Mouse (Mus musculus) heart, embryonic 12.5 days (tissue): ENCODE data around the gene Polr2i. TPM values are rescaled to one million over a fixed set of nuclear protein-coding genes. Genes with fewer than 3 reads are reported as not detected.
A peak's percentile ranks its signal among the peaks of the same experiment; 100 is the strongest.
"Not testable (repeated sequence)": the region's sequence is repeated elsewhere in the genome, so short reads cannot be mapped to it uniquely, and the experiment has no call there.

Experiments used
- ATAC-seq: fragments of 200-750 bp; cut with Nextera tagmentation; 2 replicates; pipeline ENCODE4 v1.8.0; 2017; ENCODE audit warnings: moderate TSS enrichment, moderate library complexity; ENCODE audit not compliant: insufficient number of reproducible peaks, low FRiP score
- H3K27ac ChIP-seq: fragments of 300-500 bp; sonication (generic); 2 replicates; pipeline ENCODE4 v1.5.1; 2016; ENCODE audit warnings: mild to moderate bottlenecking, moderate library complexity; ENCODE audit not compliant: poor library complexity, severe bottlenecking
- H3K27me3 ChIP-seq: fragments of 300-500 bp; sonication (generic); replicated peaks from 2 replicates; pipeline ENCODE4 v1.6.1; 2016; ENCODE audit warnings: mild to moderate bottlenecking, moderate library complexity
- H3K36me3 ChIP-seq: fragments of 300-500 bp; sonication (generic); 2 replicates; pipeline ENCODE4 v1.6.1; 2016; ENCODE audit warnings: mild to moderate bottlenecking, moderate library complexity
- H3K4me1 ChIP-seq: fragments of 300-500 bp; sonication (generic); replicated peaks from 2 replicates; pipeline ENCODE4 v1.6.1; 2016; ENCODE audit warnings: mild to moderate bottlenecking
- H3K4me2 ChIP-seq: fragments of 300-500 bp; sonication (generic); 2 replicates; pipeline ENCODE4 v1.6.1; 2016; ENCODE audit warnings: mild to moderate bottlenecking, moderate library complexity
- H3K4me3 ChIP-seq: fragments of 300-500 bp; sonication (generic); 2 replicates; pipeline ENCODE4 v1.5.1; 2016; ENCODE audit warnings: mild to moderate bottlenecking
- H3K9ac ChIP-seq: fragments of 300-500 bp; sonication (generic); 2 replicates; pipeline ENCODE4 v1.6.1; 2016; ENCODE audit warnings: mild to moderate bottlenecking, moderate library complexity
- H3K9me3 ChIP-seq: fragments of 300-500 bp; sonication (generic); replicated peaks from 2 replicates; pipeline ENCODE4 v1.6.1; 2016; ENCODE audit warnings: mild to moderate bottlenecking, moderate library complexity
- WGBS: fragments of 180-500 bp; shearing (Covaris S2); methylation state at CpG from one replicate; pipeline ENCODE4 v1.1.7; 2016; 5-methylcytosine and 5-hydroxymethylcytosine counted together
- polyA plus RNA-seq: library from polyadenylated mRNA; unstranded; fragments of >200 nt; fragmentation: Nextera tagmentation; extraction: Ambion mirVana; gene quantifications from 2 replicates; pipeline ENCODE4 v1.2.1, GENCODE M21; 2016

Polr2i gene
- polyA plus RNA-seq, 1 experiment from 2014 or later, result 105 TPM

DNA sequence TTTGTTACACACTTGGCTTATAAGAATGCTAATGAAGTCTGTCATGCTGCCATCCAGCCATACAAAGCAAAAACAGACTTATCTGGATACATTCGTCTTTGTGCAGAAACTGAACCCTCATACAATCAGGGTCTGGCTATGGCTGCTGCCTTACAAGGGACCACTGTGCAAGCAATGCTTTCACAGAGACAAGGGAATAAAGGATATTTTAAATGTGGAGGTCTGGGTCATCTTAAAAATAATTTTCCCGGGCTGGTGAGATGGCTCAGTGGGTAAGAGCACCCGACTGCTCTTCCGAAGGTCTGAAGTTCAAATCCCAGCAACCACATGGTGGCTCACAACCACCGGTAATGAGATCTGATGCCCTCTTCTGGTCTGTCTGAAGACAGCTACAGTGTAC is 25.4 kb upstream of the Polr2i start:
- 47% methylated on average over 5 of the region's 5 CpGs for WGBS
- H3K27ac ChIP-seq, H3K36me3 ChIP-seq, H3K4me2 ChIP-seq, H3K9ac ChIP-seq, H3K27me3 ChIP-seq, H3K4me3 ChIP-seq, H3K9me3 ChIP-seq, ATAC-seq: not testable (repeated sequence)
- peaks cover 11% of the 10 kb centered on the region for H3K4me1 ChIP-seq

DNA sequence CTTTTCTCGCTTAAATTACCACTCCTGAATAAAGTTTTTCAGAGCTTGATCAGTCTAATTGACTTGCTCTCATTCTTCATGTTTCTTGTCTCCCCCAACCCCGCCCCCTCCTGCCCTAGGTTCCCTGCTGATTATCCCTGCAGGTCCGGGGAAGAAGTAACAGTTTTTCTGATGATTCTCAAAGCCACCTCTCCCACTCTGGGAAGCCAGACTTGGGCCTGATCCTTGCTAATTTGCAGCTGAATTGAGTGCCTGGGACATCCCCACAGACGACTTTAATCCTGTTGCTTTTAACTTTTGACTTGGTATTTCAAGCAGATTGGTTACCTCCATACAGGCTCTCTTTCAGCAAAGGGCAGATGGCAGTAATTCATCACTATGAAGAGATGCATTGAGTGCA is 20.7 kb upstream of the Polr2i start:
- WGBS, result 35% methylated on average over 4 of the region's 4 CpGs
- Histone ChIP-seq H3K9ac (no peak overlapping the region), H3K27me3 (no peaks in the 10 kb centered on the region), H3K4me3 (no peak overlapping the region), H3K36me3 (no peaks in the 10 kb centered on the region), H3K27ac (no peak overlapping the region), H3K4me1 (no peaks in the 10 kb centered on the region), H3K4me2 (no peak overlapping the region), H3K9me3 (no peaks in the 10 kb centered on the region)
- ATAC-seq, result no peak

DNA sequence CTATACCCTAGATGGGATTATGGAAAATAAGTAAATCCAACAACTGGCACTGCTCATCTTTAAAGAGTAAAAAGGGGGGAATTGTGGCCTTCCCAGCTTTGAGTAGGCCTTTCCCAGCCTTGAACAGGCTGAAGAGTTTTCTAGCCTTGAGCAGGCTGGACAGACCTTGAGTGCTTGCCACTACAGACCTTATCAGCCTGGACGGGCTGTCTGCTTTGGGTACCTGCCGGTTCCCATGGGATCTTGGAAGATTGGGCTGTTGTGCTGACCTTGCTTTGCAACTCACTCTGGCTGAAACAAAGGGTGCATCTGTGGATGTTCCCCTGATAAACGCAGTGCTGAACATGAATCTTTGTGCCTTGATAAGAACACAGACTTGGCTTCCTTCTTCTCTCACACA is 17.9 kb upstream of the Polr2i start:
- Histone ChIP-seq H3K9ac (no peak overlapping the region), H3K27me3 (no peaks in the 10 kb centered on the region), H3K36me3 (no peaks in the 10 kb centered on the region), H3K27ac (no peak overlapping the region), H3K4me1 (0 out of 2 replicates have a peak, but pooled peaks cover under 1% of the 10 kb centered on the region), H3K4me3 (no peak overlapping the region), H3K9me3 (no peaks in the 10 kb centered on the region), H3K4me2 (no peak overlapping the region)
- no peak for ATAC-seq
- WGBS, result 74% methylated on average over 3 of the region's 3 CpGs

DNA sequence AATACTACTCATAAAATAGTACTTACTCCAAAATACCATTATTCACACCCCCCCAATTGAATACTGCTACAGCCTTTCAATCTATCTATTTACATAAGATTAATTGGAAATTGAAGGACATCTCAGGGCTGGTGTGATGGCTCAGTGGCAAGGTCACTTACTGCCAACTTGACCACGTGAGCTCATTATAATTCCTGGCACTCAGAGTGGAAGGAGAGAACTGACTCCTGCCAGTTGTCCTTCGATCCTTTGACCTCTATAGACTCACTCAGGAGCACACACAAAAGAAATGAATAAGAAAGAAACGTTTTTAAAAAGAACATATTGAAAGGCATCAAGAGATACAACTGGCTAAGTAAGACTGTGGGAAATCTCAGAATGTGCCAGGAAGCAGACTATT is 15.9 kb upstream of the Polr2i start:
- Histone ChIP-seq H3K4me1 (peaks cover 9% of the 10 kb centered on the region), H3K27ac (no peak overlapping the region), H3K4me2 (no peak overlapping the region), H3K9me3 (no peaks in the 10 kb centered on the region), H3K27me3 (no peaks in the 10 kb centered on the region), H3K9ac (no peak overlapping the region), H3K36me3 (no peaks in the 10 kb centered on the region), H3K4me3 (no peak overlapping the region)
- 84% methylated on average over 3 of the region's 3 CpGs for WGBS
- no peak for ATAC-seq

DNA sequence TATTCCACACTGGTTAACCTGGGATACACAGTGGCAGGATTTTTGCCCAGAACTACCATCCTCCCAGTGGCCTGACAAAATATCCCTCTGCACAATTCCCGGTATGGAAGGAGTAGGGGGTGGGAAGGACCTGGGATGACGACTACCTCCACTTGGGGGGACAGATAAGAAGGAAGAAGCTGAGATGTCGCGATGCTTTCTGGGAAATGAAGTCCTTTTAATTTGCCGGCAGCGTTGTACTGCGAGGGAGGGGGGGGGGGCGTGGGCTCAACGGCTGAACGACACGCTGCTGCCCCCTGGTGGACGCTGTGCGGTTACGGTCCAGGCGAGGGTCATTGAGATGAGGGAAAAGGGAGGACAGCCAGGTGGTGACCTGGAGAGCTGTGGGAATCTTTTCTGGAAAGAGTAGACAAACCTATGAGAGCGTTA is 15.0 kb upstream of the Polr2i start:
- H3K4me2 ChIP-seq, result peak overlapping the region; percentile 55
- WGBS, result under 1% methylated on average over 16 of the region's 16 CpGs
- no peaks in the 10 kb centered on the region for H3K27me3 ChIP-seq
- ATAC-seq, result peak; percentile 79
- H3K27ac ChIP-seq, result no peak overlapping the region
- H3K9ac ChIP-seq, result no peak overlapping the region
- H3K4me1 ChIP-seq, result peaks cover 9% of the 10 kb centered on the region
- no peaks in the 10 kb centered on the region for H3K9me3 ChIP-seq
- H3K4me3 ChIP-seq, result no peak overlapping the region
- 0 out of 2 replicates have a peak, but pooled peaks cover 2% of the 10 kb centered on the region for H3K36me3 ChIP-seq

DNA sequence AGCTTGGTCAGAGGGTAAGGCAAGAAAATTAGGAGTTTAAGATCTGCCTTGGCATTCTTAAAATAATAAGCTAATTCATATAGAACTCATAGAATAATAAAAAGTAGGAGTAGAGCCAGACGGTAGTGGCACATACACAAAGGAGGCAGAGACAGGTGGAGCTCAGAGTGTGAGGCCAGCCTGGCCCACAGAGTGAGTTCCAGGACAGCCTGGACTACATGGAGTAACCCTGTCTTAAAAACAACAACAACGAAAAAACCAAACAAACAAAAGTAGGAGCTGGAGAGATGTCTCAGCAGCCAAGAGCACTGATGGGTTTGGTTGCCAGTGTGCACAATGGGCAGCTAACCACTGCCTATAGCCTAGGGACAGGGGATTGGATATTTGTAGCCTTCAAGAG is 14.5 kb upstream of the Polr2i start:
- ATAC-seq, result no peak
- Histone ChIP-seq H3K4me2 (no peak overlapping the region), H3K4me3 (no peak overlapping the region), H3K36me3 (0 out of 2 replicates have a peak, but pooled peaks cover 2% of the 10 kb centered on the region), H3K27ac (no peak overlapping the region), H3K9ac (no peak overlapping the region), H3K4me1 (peaks cover 9% of the 10 kb centered on the region), H3K9me3 (no peaks in the 10 kb centered on the region), H3K27me3 (no peaks in the 10 kb centered on the region)
- WGBS, result 73% methylated on average over 2 of the region's 2 CpGs

DNA sequence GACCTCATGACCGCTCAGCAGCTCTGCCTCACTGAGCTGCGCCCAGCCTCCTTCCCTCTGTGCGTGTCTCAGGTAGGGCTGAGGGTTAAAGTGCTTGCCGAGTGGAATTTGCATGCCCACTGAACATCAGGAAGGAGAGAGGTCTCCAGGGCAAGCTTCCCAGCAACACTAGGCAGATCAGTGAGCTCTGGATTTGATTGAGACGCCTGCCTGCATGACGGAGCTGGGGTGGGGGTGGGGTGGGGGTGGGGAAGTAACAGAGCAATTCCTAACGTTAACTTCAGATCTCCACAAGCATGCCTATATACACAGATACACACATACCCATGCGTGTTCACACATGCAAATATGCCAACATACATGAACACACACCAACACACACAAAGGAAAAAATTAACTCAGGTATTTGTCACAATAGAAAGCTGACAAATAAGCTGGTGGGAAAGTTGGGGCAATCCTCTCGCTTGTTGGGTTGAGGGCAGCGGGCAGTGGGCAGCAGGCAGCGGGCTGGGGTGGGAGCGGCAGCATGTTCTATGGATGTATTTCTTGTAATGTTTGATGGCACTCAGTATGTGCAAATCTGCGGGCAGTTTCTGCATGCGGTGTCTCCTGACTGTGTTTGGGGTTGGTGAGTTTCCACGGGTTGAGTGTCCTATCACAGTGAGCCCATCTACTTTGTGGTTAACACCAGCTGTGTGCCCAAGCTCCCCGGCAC is 12.3 kb upstream of the Polr2i start:
- H3K4me3 ChIP-seq, result peak overlapping the region; percentile 55
- peaks cover 9% of the 10 kb centered on the region for H3K4me1 ChIP-seq
- no peaks in the 10 kb centered on the region for H3K9me3 ChIP-seq
- peak overlapping the region; percentile 82 for H3K4me2 ChIP-seq
- H3K36me3 ChIP-seq, result peaks cover 19% of the 10 kb centered on the region
- peak overlapping the region; percentile 68 for H3K9ac ChIP-seq
- H3K27me3 ChIP-seq, result no peaks in the 10 kb centered on the region
- peak; percentile 52; the same call in 1 of the 2 replicates for ATAC-seq
- 3% methylated on average over 16 of the region's 16 CpGs for WGBS
- no peak overlapping the region for H3K27ac ChIP-seq

DNA sequence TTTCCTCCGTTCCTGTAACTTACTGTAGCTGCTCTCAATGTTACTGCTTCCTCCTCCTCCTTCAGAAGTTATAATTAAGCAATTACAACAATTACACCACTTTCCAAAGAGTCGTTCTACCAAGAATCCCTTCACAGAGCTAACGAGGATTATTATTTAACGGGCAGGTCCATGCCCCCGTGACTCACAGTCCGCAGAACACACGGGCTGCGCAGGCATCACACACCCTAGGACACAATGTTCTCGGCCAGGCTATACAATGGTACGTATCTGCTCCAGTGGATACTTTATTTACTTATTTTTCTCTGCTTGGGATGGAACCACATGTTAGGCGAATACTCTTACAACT is 11.8 kb upstream of the Polr2i start:
- peaks cover 9% of the 10 kb centered on the region for H3K4me1 ChIP-seq
- H3K27ac ChIP-seq, result no peak overlapping the region
- H3K4me2 ChIP-seq, result peak overlapping the region; percentile 82
- ATAC-seq, result no peak
- peaks cover 25% of the 10 kb centered on the region for H3K36me3 ChIP-seq
- no peaks in the 10 kb centered on the region for H3K27me3 ChIP-seq
- H3K4me3 ChIP-seq, result peak overlapping the region; percentile 55
- WGBS, result 18% methylated on average over 11 of the region's 11 CpGs
- no peaks in the 10 kb centered on the region for H3K9me3 ChIP-seq
- H3K9ac ChIP-seq, result peak overlapping the region; percentile 68

DNA sequence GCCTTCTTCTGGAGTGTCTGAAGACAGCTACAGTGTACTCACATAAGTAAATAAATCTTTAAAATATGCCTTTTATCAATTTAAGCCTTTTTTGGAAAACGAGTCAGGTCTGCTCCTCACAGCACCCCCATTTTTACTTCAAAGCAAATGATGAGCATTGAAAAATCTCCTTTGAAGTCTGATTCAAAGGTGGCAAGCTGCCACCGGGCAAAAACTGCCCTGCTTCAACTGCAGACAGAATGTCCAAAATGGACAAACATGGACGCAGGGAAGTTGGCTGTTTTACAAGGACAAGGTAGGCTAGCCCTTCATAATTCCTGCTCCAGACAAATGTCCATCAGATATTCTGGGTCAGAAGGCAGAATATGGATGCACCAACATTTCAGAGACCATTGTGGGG is 10.3 kb upstream of the Polr2i start:
- H3K27ac ChIP-seq, result no peak overlapping the region
- ATAC-seq, result no peak

DNA sequence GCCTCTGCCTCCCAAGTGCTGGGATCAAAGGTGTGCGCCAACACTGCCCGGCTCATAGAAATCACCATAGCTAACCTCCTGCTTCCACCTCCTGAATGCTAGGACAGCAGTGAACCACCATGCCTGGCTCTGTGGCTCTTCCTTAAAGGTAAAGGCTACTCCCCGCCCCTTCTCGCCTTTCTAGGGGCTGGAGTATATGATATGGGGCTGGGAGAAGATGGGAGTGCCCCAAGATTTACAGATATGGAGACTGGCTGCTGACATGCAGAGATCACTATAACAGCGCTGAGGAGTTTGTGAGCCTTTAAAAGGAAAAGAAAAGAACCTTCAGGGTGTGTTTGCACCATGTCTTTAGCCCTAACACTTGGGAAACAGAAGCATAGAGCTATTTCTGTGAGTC is 9.5 kb upstream of the Polr2i start:
- no peak overlapping the region for H3K4me2 ChIP-seq
- 93% methylated on average over 5 of the region's 5 CpGs for WGBS
- H3K27ac ChIP-seq, result no peak overlapping the region
- peaks cover 47% of the 10 kb centered on the region for H3K36me3 ChIP-seq
- ATAC-seq, result no peak
- H3K4me1 ChIP-seq, result peaks cover 9% of the 10 kb centered on the region
- H3K9ac ChIP-seq, result no peak overlapping the region
- no peak overlapping the region for H3K4me3 ChIP-seq
- H3K27me3 ChIP-seq, result no peaks in the 10 kb centered on the region
- no peaks in the 10 kb centered on the region for H3K9me3 ChIP-seq

More for the DNA sequence above, 10.3 kb upstream of the Polr2i start:
- H3K36me3 ChIP-seq, result peaks cover 39% of the 10 kb centered on the region
- no peaks in the 10 kb centered on the region for H3K27me3 ChIP-seq
- H3K4me1 ChIP-seq, result peaks cover 9% of the 10 kb centered on the region
- H3K9ac ChIP-seq, result no peak overlapping the region
- H3K9me3 ChIP-seq, result no peaks in the 10 kb centered on the region
- 73% methylated on average over 3 of the region's 3 CpGs for WGBS
- no peak overlapping the region for H3K4me2 ChIP-seq
- H3K4me3 ChIP-seq, result no peak overlapping the region

DNA sequence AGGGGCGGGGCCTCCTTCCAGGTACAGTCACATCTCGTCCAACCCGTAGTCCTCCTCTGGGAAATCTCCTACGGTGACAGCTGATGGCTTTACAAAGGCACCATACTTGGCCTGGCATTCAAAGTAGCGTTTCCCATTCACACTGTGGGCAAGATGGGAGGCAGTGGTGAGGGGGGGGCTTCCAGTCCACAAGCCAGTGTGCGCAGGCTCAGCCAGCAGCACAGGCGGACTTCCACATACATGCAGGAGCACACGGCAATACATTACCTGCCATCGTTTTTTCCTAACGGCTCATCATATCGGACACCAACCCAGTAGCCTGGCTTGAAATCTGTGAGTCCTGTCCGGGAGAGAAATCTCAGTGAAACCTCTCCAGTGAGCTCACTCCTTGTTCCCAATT is 7.5 kb upstream of the Polr2i start:
- Histone ChIP-seq H3K36me3 (peaks cover 61% of the 10 kb centered on the region), H3K4me1 (peaks cover 6% of the 10 kb centered on the region), H3K4me2 (no peak overlapping the region), H3K27me3 (no peaks in the 10 kb centered on the region), H3K9me3 (no peaks in the 10 kb centered on the region), H3K9ac (no peak overlapping the region), H3K4me3 (no peak overlapping the region), H3K27ac (no peak overlapping the region)
- ATAC-seq, result no peak
- 86% methylated on average over 12 of the region's 12 CpGs for WGBS

DNA sequence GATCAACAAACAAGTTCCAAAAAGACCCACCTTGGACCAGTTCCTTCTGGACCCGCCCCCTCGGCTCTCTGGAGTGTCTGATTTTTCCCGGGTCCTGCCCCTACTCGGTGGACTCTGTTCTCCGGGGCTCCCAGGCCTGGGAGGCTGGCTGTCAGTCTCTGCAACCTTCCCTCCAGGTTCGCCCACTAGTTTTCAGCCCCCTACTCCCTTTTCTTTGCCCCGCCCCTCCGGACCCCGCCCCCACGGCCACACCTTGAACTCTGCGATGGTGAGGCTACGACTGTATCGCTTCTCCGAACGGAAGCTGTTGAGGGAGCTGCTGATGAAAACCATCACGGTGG is 450 bp upstream of the Polr2i start:
- under 1% methylated on average over 16 of the region's 16 CpGs for whole genome bisulfite sequencing
- peak overlapping the region; percentile 89 for H3K4me3 ChIP-seq
- peak; percentile 1; the same call in 1 of the 2 replicates for ATAC-seq

More for the DNA sequence above, 450 bp upstream of the Polr2i start:
- H3K9ac ChIP-seq, result peak overlapping the region; percentile 79
- no peaks in the 10 kb centered on the region for H3K27me3 ChIP-seq
- no peaks in the 10 kb centered on the region for H3K9me3 ChIP-seq
- H3K27ac ChIP-seq, result peak overlapping the region; percentile 57
- peaks cover 50% of the 10 kb centered on the region for H3K36me3 ChIP-seq
- peaks cover 19% of the 10 kb centered on the region for H3K4me1 ChIP-seq
- H3K4me2 ChIP-seq, result peak overlapping the region; percentile 86
